Mouse (Mus musculus) kidney, adult 2 months (tissue): ENCODE measurements around the gene Marc1.

Experiments used
- CTCF ChIP-seq: fragments of 200-500 bp; conservative IDR thresholded peaks from 2 replicates; pipeline ENCODE4 v1.5.1; 2011; ENCODE audit warnings: low read depth, mild to moderate bottlenecking, control low read depth, low read length, moderate library complexity, mixed read lengths; ENCODE audit not compliant: insufficient read depth, insufficient read length
- POLR2A ChIP-seq: fragments of 200-500 bp; IDR thresholded peaks from one replicate; pipeline ENCODE4 v1.6.1; 2011; ENCODE audit warnings: low read depth, low read length, control low read depth

DNA sequence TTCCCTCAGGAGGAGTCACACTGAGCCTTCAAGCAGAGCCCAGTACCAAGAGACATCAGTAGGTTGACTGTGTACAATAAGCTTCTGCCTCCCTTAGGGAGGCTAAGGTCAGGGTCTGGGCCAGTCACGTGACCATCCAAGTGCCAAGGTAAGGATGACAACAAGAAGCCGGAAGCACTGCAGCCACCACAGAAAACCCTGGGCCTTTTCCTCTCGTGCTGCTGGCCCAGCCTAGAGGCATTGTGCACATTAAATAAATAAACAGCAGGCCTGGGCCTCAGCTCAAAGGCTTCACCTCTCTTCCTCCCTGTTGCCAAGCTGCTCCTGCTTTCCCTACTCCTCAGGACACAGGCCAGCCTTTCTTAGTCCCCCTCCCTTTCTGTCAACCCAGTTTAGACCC, 49.2 kb upstream of the Marc1 start:
- no peak for TF ChIP-seq CTCF
- no peak for TF ChIP-seq POLR2A
